ENCODE assay signal across 26 mouse cellular contexts in the genomic region with DNA sequence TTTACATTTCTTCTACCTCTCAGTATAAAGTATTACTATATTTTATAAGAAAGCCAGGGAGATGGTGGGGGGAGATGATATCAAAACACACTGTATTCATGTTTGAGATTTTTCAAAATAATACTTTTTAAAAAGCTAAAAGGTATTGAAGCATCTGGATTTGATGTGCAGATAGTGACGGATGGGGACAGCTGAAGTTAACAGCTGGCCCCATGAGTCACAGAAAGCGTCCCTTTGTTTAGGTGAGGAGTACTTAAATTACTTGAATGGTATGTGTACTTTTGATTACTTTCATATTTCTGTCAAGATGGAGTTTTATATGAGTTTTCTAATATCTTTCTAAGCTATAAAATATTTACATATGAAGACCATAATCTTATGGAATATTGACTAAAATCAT.
"Had no signal": no experiment of that assay in that cellular context is flagged by ENCODE, and none has a peak within 500 bp of the region (broad histone marks: within the 10 kb centered on the region; RNA-seq: fewer than 3 reads in every experiment).

No protein-coding gene starts in this region.

- ATAC-seq: forebrain, embryonic 13.5 days; forebrain, embryonic 14.5 days; forebrain, embryonic 15.5 days; forebrain, embryonic 16.5 days; forebrain, postnatal 0 days had no signal

- H3K9me3 ChIP-seq: embryonic facial prominence, embryonic 10.5 days; embryonic facial prominence, embryonic 12.5 days; embryonic facial prominence, embryonic 13.5 days; embryonic facial prominence, embryonic 15.5 days; forebrain, embryonic 10.5 days; forebrain, embryonic 12.5 days; forebrain, embryonic 13.5 days; forebrain, embryonic 15.5 days had no signal

- H3K4me3 ChIP-seq: embryonic facial prominence, embryonic 10.5 days; embryonic facial prominence, embryonic 12.5 days; embryonic facial prominence, embryonic 13.5 days; embryonic facial prominence, embryonic 15.5 days; erythroblast, embryonic 14.5 days; forebrain, embryonic 10.5 days; forebrain, embryonic 12.5 days; forebrain, embryonic 13.5 days; forebrain, embryonic 15.5 days; gastrocnemius, adult 2 months; heart, adult 2 months had no signal

- H3K36me3 ChIP-seq: forebrain, embryonic 15.5 days had no signal

- H3K9ac ChIP-seq: embryonic facial prominence, embryonic 12.5 days; embryonic facial prominence, embryonic 13.5 days; embryonic facial prominence, embryonic 15.5 days; forebrain, embryonic 12.5 days; forebrain, embryonic 13.5 days; forebrain, embryonic 15.5 days; forebrain, postnatal 0 days had no signal

- H3K4me1 ChIP-seq: embryonic facial prominence, embryonic 10.5 days; embryonic facial prominence, embryonic 12.5 days; embryonic facial prominence, embryonic 13.5 days; embryonic facial prominence, embryonic 15.5 days; forebrain, embryonic 10.5 days; forebrain, embryonic 12.5 days; forebrain, embryonic 13.5 days; forebrain, embryonic 15.5 days had no signal

- H3K27ac ChIP-seq: embryonic facial prominence, embryonic 10.5 days; embryonic facial prominence, embryonic 12.5 days; embryonic facial prominence, embryonic 13.5 days; embryonic facial prominence, embryonic 15.5 days; forebrain, embryonic 10.5 days; forebrain, embryonic 12.5 days; forebrain, embryonic 13.5 days; forebrain, embryonic 15.5 days; gastrocnemius, adult 2 months; heart, adult 2 months had no signal

- DNase-seq: cerebellum, adult 9-10 months; cerebellum, adult 9-11 months; cerebellum, postnatal 10 days; cerebellum, postnatal 14 days; cerebellum, postnatal 25 days; cerebellum, postnatal 36 days; embryo, embryonic 11 days; forebrain, postnatal 0 days; gastrocnemius, adult 2 months; gastrocnemius, postnatal 10 days; gastrocnemius, postnatal 14 days; gastrocnemius, postnatal 25 days; gastrocnemius, postnatal 36 days; heart, adult 18-20 months; heart, adult 2 months had no signal

- H3K27me3 ChIP-seq: embryonic facial prominence, embryonic 12.5 days; embryonic facial prominence, embryonic 13.5 days; embryonic facial prominence, embryonic 15.5 days; forebrain, embryonic 12.5 days; forebrain, embryonic 13.5 days; forebrain, embryonic 15.5 days had no signal

- H3K4me2 ChIP-seq: embryonic facial prominence, embryonic 12.5 days; embryonic facial prominence, embryonic 13.5 days; embryonic facial prominence, embryonic 15.5 days; forebrain, embryonic 12.5 days; forebrain, embryonic 13.5 days; forebrain, embryonic 15.5 days had no signal
